Mouse (Mus musculus): ENCODE results near the gene Prpf38a.

DNA sequence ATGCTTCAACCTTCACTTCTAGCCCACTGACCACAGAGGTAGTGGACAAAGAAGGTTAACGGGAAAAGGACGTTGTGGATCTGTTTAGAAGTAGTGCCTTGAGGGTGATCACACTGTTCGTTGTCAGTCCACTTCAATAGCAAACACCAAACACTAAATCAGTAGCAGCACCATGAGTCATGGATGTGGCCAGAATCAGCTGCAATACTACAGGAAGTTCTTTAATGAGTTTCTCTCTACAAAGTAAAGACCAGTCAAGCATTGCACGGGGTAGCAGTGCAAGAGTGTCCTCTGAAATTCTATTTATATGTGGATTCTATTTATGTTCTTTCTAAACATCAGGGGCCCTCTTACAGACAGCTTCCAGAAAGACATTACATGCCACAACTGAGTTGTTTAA lies 19.2 kb upstream of the Prpf38a start:
- no peak for TF ChIP-seq CTCF (conservative IDR thresholded peaks at IDR 0.05; ENCODE audit: insufficient read depth, insufficient read length, low read depth, low read length)
- no peak for TF ChIP-seq POLR2A (IDR thresholded peaks at IDR 0.05; ENCODE audit: low read depth, low read length)

All from kidney, adult 2 months (tissue).